Mouse (Mus musculus): ENCODE results near the gene Lbr.

The Lbr gene

DNA sequence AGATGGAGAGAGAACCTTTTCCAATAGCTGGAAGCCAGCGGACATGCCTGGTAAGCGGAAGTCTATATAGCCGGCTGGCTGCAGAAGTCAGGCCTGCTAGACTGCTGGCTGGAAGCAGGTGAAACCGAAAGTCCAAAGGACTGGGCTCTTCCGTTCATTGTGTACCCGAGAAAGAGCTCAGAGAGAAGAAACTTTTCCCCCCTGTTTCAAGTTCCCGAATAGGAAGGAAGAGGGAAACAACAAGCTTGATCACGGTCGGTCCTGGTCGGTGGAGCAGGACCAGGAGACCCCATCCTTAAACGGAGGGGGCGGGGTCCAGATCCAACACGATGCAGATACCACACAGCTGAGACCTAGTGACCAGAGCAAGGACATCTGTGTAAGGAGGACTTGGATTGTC, 9.6 kb upstream of the Lbr start:
- WGBS: 50% methylated on average over 13 of the region's 13 CpGs

DNA sequence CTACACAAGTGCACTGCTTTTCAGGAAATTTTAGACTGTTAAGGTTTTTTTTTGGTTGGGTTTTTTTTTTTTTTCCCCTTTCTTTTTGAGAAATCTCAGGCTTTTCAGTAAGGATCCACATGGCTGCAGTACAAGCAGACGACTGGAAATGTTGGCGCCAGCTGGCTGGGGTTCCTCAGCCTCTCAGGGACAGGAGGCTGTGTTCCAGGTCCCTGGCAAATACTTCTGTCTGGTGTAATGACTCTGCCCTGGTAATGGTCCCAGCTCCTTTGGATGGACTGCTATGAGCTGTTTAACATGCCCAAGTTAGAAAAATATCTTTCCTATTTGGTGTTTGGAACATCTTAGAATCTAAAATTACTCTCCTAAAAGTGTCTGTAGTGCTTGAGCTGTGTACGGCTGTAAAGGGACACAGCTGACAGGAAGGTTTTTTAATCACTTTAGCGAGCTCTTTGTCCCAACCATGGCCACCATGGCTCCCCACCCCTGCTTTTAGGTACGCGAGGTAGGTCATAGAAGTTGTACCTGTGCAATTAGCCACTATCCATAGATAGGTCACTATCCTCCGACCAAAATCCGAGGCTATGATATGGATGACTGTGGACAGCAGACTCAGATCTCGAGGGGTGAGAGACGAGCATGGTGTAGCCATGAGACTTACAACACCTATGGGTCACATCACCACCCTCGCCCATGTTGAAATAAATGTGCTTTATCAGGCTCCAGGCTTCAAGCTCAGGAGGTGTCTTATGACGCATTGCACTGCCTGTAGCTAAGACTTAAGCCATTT, 8.9 kb upstream of the Lbr start:
- 58% methylated on average over 12 of the region's 12 CpGs for WGBS

- WGBS: 84% methylated on average over 4 of the region's 4 CpGs
These were observed 7.6 kb upstream of the Lbr start for GRCm38 (mm10) chr1:181850441-181850840.

DNA sequence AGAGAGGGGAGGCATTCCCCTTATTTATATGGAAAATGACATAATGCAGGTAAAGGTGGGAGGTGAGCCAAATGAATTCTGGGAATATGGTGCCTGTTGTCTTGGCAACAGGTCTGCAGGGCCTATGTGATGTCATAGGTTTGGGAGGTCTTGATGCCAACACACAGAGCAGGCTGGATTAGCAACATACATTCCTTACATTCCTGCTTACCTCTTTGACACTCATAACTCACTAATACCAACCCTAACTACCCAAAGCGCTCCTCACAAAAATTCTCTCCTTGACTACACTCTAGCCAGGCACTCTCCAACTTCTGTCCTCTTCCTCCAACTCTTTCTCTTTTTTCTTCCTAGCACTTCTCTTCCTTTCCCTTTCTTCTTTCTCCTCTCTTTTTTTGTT, 5.4 kb upstream of the Lbr start:
- 97% methylated on average over 1 of the region's 1 CpGs for WGBS

GRCm38 (mm10) chr1:181847396-181847795, 4.5 kb upstream of the Lbr start:
- 94% methylated on average over 3 of the region's 3 CpGs for WGBS

DNA sequence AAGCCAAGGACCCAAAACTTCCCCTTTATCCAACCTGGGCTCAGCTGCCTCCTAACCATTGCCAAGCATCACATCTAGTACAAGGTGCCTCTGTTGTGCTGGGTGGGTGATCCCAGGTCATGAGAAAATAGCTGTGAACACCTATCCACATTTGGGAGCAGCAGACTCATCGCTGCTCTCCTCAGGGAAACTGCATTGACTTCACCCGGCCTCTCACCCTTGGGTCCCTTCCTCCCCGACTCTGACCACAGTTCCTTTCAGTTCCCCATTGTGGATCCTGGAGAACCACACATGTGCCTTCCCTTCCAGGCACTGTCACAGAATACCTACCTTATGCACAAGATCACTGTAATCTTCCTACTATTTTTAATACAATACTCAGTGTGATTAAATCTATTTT, 2.9 kb upstream of the Lbr start:
- 84% methylated on average over 3 of the region's 3 CpGs for WGBS

GRCm38 (mm10) chr1:181844874-181845547, 2.2 kb upstream of the Lbr start:
- WGBS: 86% methylated on average over 15 of the region's 15 CpGs

- WGBS: under 1% methylated on average over 113 of the region's 113 CpGs
These were observed 778 bp downstream of the Lbr start for GRCm38 (mm10) chr1:181841864-181842672.

DNA sequence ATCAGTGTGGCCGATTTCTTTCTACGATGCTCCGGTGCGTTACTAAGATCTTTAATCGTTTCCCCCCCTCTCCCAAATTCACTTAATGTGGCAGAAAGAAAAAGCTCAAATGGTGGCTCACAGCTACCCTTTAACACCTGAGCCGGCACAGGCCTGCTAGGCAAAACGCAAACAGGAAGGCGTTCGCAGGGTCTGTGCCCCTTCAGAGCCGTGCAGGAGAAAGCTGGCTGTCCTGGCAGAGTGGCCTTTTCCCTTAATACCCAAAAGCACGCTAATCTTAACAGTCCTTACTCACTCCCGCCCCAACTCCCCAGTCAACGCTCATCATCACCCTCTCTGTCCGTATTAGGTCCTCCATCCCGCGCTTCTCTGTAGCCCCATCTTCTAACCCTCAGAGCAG, 1.4 kb downstream of the Lbr start:
- WGBS: 4% methylated on average over 16 of the region's 16 CpGs

DNA sequence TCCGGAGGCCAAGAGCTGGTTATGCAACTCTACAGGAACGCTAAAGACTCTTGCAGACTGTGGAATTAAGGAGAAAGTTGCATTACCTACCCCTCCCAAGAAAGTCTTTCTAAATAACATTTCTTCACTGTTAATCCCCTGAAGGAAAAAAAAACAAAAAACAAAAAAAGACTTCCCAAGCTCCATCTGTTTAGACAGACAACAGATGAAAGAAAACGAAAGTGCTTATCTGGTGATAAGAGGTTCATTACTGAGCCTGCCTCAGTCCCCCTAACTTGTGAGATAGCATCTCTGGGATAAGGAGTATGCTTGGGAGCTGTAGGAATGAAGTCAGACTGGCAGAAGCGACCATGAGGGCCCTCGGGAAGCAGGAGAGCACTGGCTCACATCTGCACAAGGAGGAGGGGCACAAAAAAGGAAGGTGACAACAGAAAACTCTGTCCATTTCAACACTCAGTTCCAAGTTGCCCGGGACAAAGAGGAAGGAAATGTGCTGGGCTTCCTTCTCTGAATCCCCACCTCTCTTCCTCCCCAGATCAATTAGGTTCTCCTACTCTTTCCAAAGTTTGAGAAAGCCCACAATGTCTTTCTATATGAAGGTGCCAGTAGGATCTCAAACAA, 3.0 kb downstream of the Lbr start:
- 44% methylated on average over 6 of the region's 6 CpGs for WGBS

DNA sequence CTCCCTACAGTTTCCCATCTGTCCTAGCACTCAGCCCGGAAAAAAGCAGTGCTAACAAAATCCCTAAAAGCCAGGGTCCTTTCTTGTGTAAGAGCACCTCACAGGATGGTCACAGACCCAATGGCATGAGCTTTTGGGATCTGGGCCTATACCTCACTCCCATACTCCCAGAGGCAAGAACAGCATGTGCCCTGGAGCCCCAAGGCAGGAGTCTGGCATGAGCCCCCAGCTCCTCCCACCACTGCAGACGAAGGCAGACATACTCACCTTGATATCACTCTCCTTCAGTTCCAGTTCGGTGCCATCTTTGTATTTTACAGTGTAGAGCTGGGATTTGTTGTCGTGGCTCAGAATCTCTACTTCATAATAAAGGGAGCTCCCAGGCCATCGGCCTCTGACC, 4.7 kb downstream of the Lbr start:
- 85% methylated on average over 5 of the region's 5 CpGs for WGBS

GRCm38 (mm10) chr1:181833143-181833542, 9.7 kb downstream of the Lbr start:
- WGBS: 63% methylated on average over 6 of the region's 6 CpGs

- 50% methylated on average over 5 of the region's 5 CpGs for WGBS
These were observed 10.1 kb downstream of the Lbr start for GRCm38 (mm10) chr1:181832720-181833119.

- WGBS: 95% methylated on average over 5 of the region's 5 CpGs
These were observed 14.5 kb downstream of the Lbr start for GRCm38 (mm10) chr1:181828365-181828764.

DNA sequence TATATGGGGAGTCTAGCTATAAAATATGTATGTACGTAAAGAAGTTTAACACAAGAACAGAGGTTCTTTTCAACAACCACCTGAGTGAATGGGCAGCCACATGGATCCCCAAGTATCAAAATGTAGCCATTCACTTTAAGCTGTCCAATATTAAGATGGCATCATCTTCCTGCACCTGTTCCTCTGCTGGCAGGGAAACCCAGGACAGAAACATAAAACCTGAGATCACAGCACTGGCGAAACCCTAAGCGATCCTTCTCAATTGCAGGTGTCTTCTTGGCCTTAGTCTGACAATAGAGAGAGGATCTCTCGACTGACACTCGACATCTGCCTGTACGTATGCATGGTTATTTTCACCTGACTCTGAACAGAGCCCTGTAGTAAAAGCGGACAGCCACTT, 16.1 kb downstream of the Lbr start:
- 94% methylated on average over 7 of the region's 7 CpGs for WGBS

- WGBS: 64% methylated on average over 18 of the region's 18 CpGs
These were observed 31.2 kb downstream of the Lbr start for GRCm38 (mm10) chr1:181811481-181812223.

DNA sequence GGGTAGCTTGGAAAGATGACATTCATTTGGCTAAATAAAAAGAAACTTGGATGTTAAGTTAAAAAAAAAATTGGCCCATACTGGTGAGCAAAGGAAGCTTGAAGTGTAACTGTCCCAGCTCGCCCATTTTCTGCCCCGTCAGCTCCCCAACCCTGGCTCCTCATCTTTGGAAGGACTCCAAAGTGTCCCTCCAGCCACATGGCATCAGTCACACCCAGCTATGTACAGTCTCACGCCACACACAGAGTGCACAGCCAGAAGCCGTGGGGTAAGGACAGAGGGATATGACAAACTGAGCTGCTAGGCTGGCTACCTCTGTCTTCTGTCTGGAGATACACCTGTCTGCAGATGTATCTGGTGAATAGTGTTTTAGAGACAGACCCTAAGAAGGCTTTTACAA, 42.2 kb downstream of the Lbr start:
- 85% methylated on average over 4 of the region's 4 CpGs for WGBS

- 85% methylated on average over 3 of the region's 3 CpGs for WGBS
These were observed 42.9 kb downstream of the Lbr start for GRCm38 (mm10) chr1:181799911-181800310.

- 37% methylated on average over 2 of the region's 2 CpGs for WGBS
These were observed 49.3 kb downstream of the Lbr start for GRCm38 (mm10) chr1:181793541-181793940.

GRCm38 (mm10) chr1:181789952-181790351, 52.9 kb downstream of the Lbr start:
- 60% methylated on average over 6 of the region's 6 CpGs for WGBS

GRCm38 (mm10) chr1:181782600-181782999, 60.2 kb downstream of the Lbr start:
- 92% methylated on average over 11 of the region's 11 CpGs for WGBS
